8 mouse cellular contexts compared by ENCODE assay signal in genomic region chr13:31556964-31557767, GRCm38 (mm10). TPM values are rescaled to one million over a fixed set of nuclear protein-coding genes. Genes with fewer than 3 reads are reported as not detected.
A peak's percentile ranks its signal among the peaks of the same experiment; 100 is the strongest.
DNase-seq lines count a peak whose midpoint lies in the region; ATAC-seq and TF ChIP-seq lines count a peak whose summit lies in the region.

No protein-coding gene starts in this region.

- WGBS in intestine, embryonic 15.5 days, result 17% methylated on average over 24 of the region's 24 CpGs
- WGBS in midbrain, embryonic 14.5 days, result 7% methylated on average over 24 of the region's 24 CpGs

- no peak overlapping the region for H3K9ac ChIP-seq in intestine, embryonic 15.5 days
- no peak overlapping the region for H3K9ac ChIP-seq in midbrain, embryonic 14.5 days (replicated peaks; ENCODE audit: low read length)

- intact Hi-C loops in left cerebral cortex, postnatal 10 days (cut with DNase I), result loop anchor here (5.0 to 10.0 kb wide), 2 partner anchors 60 to 352 kb away; no protein-coding TSS in a partner anchor

- peak overlapping the region; percentile 99 for H3K4me2 ChIP-seq in intestine, embryonic 15.5 days (replicated peaks)
- peak overlapping the region; percentile 97 for H3K4me2 ChIP-seq in midbrain, embryonic 14.5 days (ENCODE audit: low read length)

- H3K36me3 ChIP-seq in intestine, embryonic 15.5 days, result no peaks in the 10 kb centered on the region
- no peaks in the 10 kb centered on the region for H3K36me3 ChIP-seq in midbrain, embryonic 14.5 days (ENCODE audit: control insufficient read depth, insufficient read depth, low read length)

- no peaks in the 10 kb centered on the region for H3K4me1 ChIP-seq in cortical plate, adult 2 months (ENCODE audit: control insufficient read depth, insufficient read depth, low read length)
- peaks cover 25% of the 10 kb centered on the region for H3K4me1 ChIP-seq in intestine, embryonic 15.5 days (replicated peaks)
- peaks cover 12% of the 10 kb centered on the region; the same call in 1 of the 2 replicates for H3K4me1 ChIP-seq in midbrain, embryonic 14.5 days (ENCODE audit: control insufficient read depth, insufficient read depth, low read length)

- DNase-seq in kidney, adult 18-20 months, result peak; percentile 34
- DNase-seq in kidney, adult 11 months, result no peak
- no peak for DNase-seq in midbrain, embryonic 14.5 days
- no peak for DNase-seq in adipocyte (ENCODE audit: low spot score)
- no peak for DNase-seq in left cerebral cortex, postnatal 10 days (ENCODE audit: extremely low spot score in 1 of 2, low spot score in 2 of 2)
- DNase-seq in layer of hippocampus, adult 9-10 months (ENCODE audit: low spot score), result no peak

- ATAC-seq in intestine, embryonic 15.5 days, result no peak
- no peak for ATAC-seq in midbrain, embryonic 14.5 days (ENCODE audit: low FRiP score, low TSS enrichment)

- TF ChIP-seq POLR2A in cortical plate, adult 2 months (IDR thresholded peaks at IDR 0.05; ENCODE audit: extremely low read depth, insufficient read depth, low read length), result no peak

- no peak for TF ChIP-seq CTCF in cortical plate, adult 2 months (IDR thresholded peaks at IDR 0.05; ENCODE audit: extremely low read depth, insufficient read depth, low read length)

- H3K27ac ChIP-seq in cortical plate, adult 2 months (ENCODE audit: insufficient read depth, low read length), result no peak overlapping the region
- no peak overlapping the region for H3K27ac ChIP-seq in intestine, embryonic 15.5 days
- H3K27ac ChIP-seq in midbrain, embryonic 14.5 days (replicated peaks; ENCODE audit: low read depth, low read length), result no peak overlapping the region

- peaks cover 38% of the 10 kb centered on the region for H3K27me3 ChIP-seq in intestine, embryonic 15.5 days (replicated peaks)
- peaks cover 78% of the 10 kb centered on the region for H3K27me3 ChIP-seq in midbrain, embryonic 14.5 days (ENCODE audit: control insufficient read depth, insufficient read depth, low read length)

- peak overlapping the region; percentile 46 for H3K4me3 ChIP-seq in cortical plate, adult 2 months (ENCODE audit: insufficient read depth, low read length)
- H3K4me3 ChIP-seq in intestine, embryonic 15.5 days (replicated peaks), result peak overlapping the region; percentile 66
- H3K4me3 ChIP-seq in midbrain, embryonic 14.5 days (replicated peaks; ENCODE audit: low read depth, low read length), result peak overlapping the region; percentile 48

- no peaks in the 10 kb centered on the region for H3K9me3 ChIP-seq in intestine, embryonic 15.5 days
- H3K9me3 ChIP-seq in midbrain, embryonic 14.5 days (ENCODE audit: control insufficient read depth, low read length), result no peaks in the 10 kb centered on the region

RNA-seq across cellular contexts. Expression of gene Foxq1, which starts 1.2 kb away (rescaled TPM):
- polyA plus RNA-seq in cortical plate, adult 2 months (2012; rRNA removed), result 3.3 and 3.4 TPM in 2 replicates
- polyA plus RNA-seq in intestine, embryonic 15.5 days (2015; fragmentation: Nextera tagmentation; extraction: Ambion mirVana), result 2.0 and 2.1 TPM in 2 replicates
- polyA plus RNA-seq in midbrain, embryonic 14.5 days (2014; fragmentation: Nextera tagmentation; extraction: Ambion mirVana), result 2.0 and 2.2 TPM in 2 replicates
- total RNA-seq in left cerebral cortex, postnatal 10 days (2021), result 1 to 10 TPM; 3.5 to 3.7 TPM

RNA-seq across cellular contexts. Expression of gene A530084C06Rik, which starts 2.0 kb away (rescaled TPM):
- 0.44 and 0.61 TPM in 2 replicates for polyA plus RNA-seq in cortical plate, adult 2 months (2012; rRNA removed)
- polyA plus RNA-seq in intestine, embryonic 15.5 days (2015; fragmentation: Nextera tagmentation; extraction: Ambion mirVana), result not detected in 2 replicates
- polyA plus RNA-seq in midbrain, embryonic 14.5 days (2014; fragmentation: Nextera tagmentation; extraction: Ambion mirVana), result not detected in 2 replicates
- 1 to 10 TPM; 1.2 to 1.3 TPM for total RNA-seq in left cerebral cortex, postnatal 10 days (2021)
